Mouse (Mus musculus) forebrain, embryonic 16.5 days (tissue): ENCODE data around the gene Gipc1. TPM values are rescaled to one million over a fixed set of nuclear protein-coding genes. Genes with fewer than 3 reads are reported as not detected.

Experiments used
- ATAC-seq: fragments of 200-750 bp; cut with Nextera tagmentation; 2 replicates; pipeline ENCODE4 v1.8.0; 2017; ENCODE audit warnings: mild to moderate bottlenecking, moderate library complexity
- H3K27ac ChIP-seq: fragments of 300-500 bp; sonication (generic); 2 replicates; pipeline ENCODE4 v1.5.1; 2014; ENCODE audit warnings: low read length, control low read depth
- H3K27me3 ChIP-seq: fragments of 300-500 bp; sonication (generic); replicated peaks from 2 replicates; pipeline ENCODE4 v1.6.1; 2014; ENCODE audit warnings: low read length; ENCODE audit not compliant: control insufficient read depth, insufficient read depth
- H3K36me3 ChIP-seq: fragments of 300-500 bp; sonication (generic); 2 replicates; pipeline ENCODE4 v1.6.1; 2014; ENCODE audit not compliant: control insufficient read depth, insufficient read depth
- H3K4me1 ChIP-seq: fragments of 300-500 bp; sonication (generic); replicated peaks from 2 replicates; pipeline ENCODE4 v1.6.1; 2014; ENCODE audit warnings: low read length; ENCODE audit not compliant: control insufficient read depth, insufficient read depth
- H3K4me2 ChIP-seq: fragments of 300-500 bp; sonication (generic); 2 replicates; pipeline ENCODE4 v1.6.1; 2014; ENCODE audit warnings: mild to moderate bottlenecking, low read length, control low read depth
- H3K4me3 ChIP-seq: fragments of 300-500 bp; sonication (generic); replicated peaks from 2 replicates; pipeline ENCODE4 v1.5.1; 2014; ENCODE audit warnings: mild to moderate bottlenecking, low read length, control low read depth
- H3K9ac ChIP-seq: fragments of 300-500 bp; sonication (generic); replicated peaks from 2 replicates; pipeline ENCODE4 v1.6.1; 2014; ENCODE audit warnings: low read depth, low read length, control low read depth
- H3K9me3 ChIP-seq: fragments of 300-500 bp; sonication (generic); 2 replicates; pipeline ENCODE4 v1.6.1; 2016; ENCODE audit warnings: low read length; ENCODE audit not compliant: control insufficient read depth
- WGBS: fragments of 180-500 bp; shearing (Covaris S2); extraction: QIAGEN DNeasy Blood & Tissue Kit; methylation state at CpG from one replicate; pipeline ENCODE4 v1.1.7; 2014; 5-methylcytosine and 5-hydroxymethylcytosine counted together
- polyA plus RNA-seq: library from polyadenylated mRNA; unstranded; fragments of >200 nt; fragmentation: Nextera tagmentation; extraction: Ambion mirVana; gene quantifications from 2 replicates; pipeline ENCODE4 v1.2.1, GENCODE M21; 2015

Gipc1 gene
- polyA plus RNA-seq, 1 experiment from 2014 or later: 151 TPM

DNA sequence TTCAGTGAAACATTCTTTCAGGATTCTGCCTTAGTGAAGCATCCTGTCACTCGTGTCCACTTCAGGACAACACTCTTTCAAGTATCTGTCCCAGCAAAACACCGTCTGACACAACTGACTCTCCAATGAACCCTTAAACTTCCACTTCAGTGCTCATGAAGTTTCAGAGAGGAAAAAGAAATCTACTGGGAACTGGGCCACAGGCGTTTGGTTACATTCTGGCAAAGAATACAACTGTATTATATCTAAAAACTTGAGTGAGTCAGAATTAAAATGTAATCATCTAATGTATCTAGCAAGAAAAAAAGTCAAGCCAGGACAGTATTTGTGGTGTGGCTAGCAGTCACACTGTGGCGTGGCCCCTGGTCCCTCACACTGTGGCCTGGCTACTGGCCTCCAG lies 13.6 kb upstream of the Gipc1 start:
- no peaks in the 10 kb centered on the region for H3K4me1 ChIP-seq
- no peaks in the 10 kb centered on the region for H3K36me3 ChIP-seq
- 0 out of 2 replicates have a peak, but pooled peaks cover 3% of the 10 kb centered on the region for H3K9me3 ChIP-seq
- H3K4me3 ChIP-seq: no peak overlapping the region
- no peak overlapping the region for H3K4me2 ChIP-seq
- 62% methylated on average over 4 of the region's 4 CpGs for WGBS
- no peak overlapping the region for H3K27ac ChIP-seq
- H3K9ac ChIP-seq: no peak overlapping the region
- 0 out of 2 replicates have a peak, but pooled peaks cover 2% of the 10 kb centered on the region for H3K27me3 ChIP-seq
- no peak for ATAC-seq

DNA sequence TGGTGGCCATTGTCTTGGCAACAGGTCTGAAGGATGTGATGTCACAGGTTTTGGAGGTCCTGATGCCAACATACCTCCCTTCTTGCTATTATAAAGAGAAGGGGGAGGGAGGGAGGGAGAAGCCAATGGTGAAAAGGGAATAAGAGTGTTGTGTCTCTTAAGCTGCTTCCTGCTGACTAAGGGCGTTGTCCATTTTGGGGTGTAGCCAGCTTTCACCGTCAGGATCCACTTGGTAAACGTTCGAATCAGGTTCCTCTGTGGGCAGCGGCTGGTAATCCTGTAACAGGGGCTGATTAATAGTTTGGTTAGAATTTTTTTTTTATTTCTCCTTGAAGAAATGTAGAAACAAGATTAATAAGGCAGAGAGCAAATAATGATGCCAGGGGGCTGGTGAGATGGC lies 12.8 kb upstream of the Gipc1 start:
- no peak overlapping the region for H3K9ac ChIP-seq
- no peaks in the 10 kb centered on the region for H3K4me1 ChIP-seq
- WGBS: 75% methylated on average over 5 of the region's 5 CpGs
- H3K9me3 ChIP-seq: 0 out of 2 replicates have a peak, but pooled peaks cover 3% of the 10 kb centered on the region
- no peak overlapping the region for H3K4me3 ChIP-seq
- no peaks in the 10 kb centered on the region for H3K36me3 ChIP-seq
- ATAC-seq: no peak
- no peaks in the 10 kb centered on the region for H3K27me3 ChIP-seq
- no peak overlapping the region for H3K27ac ChIP-seq
- no peak overlapping the region for H3K4me2 ChIP-seq

DNA sequence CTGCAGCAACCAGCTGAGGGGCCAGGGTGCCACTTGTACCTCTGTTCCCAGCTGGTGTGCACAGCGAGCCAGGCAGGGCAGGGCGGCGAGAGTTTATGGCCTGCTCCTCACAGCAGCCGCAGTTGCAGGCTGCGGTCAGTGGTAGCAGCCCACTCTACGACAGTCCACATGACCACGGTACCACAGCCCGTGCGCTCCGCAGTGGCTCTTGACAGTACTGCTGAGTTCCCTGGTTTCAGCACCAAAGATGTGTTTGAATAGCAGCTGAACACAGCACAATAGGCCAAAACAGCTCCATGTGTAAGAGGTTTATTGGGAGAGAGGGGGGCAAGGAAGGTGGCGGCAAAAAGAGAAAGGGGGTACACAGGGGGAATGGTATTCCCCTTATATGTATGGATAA lies 5.0 kb upstream of the Gipc1 start:
- Histone ChIP-seq H3K4me1 (peaks cover 3% of the 10 kb centered on the region; the same call in 1 of the 2 replicates), H3K27me3 (no peaks in the 10 kb centered on the region), H3K36me3 (no peaks in the 10 kb centered on the region), H3K27ac (no peak overlapping the region), H3K4me3 (no peak overlapping the region), H3K4me2 (no peak overlapping the region), H3K9me3 (no peaks in the 10 kb centered on the region), H3K9ac (no peak overlapping the region)
- no peak for ATAC-seq
- WGBS: 95% methylated on average over 11 of the region's 11 CpGs

DNA sequence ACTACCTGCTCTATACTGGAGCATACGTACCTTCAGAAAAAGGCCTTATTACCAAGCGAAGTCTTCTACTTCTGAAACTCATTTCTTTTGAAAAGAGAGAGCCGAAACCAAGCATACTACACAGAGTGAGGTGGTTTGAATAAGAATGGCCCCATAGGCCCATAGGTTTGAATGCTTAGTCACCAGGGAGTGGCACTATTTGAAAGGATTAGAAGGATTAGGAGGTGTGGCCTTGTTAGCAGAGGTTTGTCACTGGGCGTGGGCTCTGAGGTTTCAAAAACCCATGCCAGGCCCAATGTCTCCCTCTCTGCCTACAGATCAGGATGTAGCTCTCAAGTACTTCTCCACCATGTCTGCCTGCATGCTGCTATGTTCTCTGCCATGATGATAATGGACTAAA lies 4.4 kb upstream of the Gipc1 start:
- no peak for ATAC-seq
- WGBS: 85% methylated on average over 4 of the region's 4 CpGs
- H3K27ac ChIP-seq: no peak overlapping the region
- H3K4me3 ChIP-seq: no peak overlapping the region
- H3K9me3 ChIP-seq: no peaks in the 10 kb centered on the region
- H3K4me1 ChIP-seq: peaks cover 3% of the 10 kb centered on the region
- H3K27me3 ChIP-seq: no peaks in the 10 kb centered on the region
- no peaks in the 10 kb centered on the region for H3K36me3 ChIP-seq
- H3K4me2 ChIP-seq: no peak overlapping the region
- H3K9ac ChIP-seq: no peak overlapping the region

DNA sequence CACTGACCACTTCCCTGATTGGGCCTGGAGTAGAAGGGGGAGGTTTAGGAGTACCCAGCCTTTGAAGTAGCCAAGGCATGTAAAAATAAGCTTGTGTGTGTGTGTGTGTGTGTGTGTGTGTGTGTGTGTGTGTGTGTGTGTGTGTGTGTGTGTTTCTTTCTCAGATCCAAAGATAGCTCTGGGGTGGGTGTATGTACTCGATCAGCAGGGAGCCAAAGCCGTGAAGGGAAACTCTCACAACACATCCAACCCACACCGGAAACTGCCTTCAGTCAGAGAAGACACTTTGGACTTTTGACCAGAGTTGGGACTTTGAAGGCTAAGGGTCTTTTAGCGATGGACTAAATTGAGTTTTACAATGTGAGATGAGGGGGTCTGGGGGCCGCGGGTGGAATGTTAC lies 2.8 kb upstream of the Gipc1 start:
- ATAC-seq: no peak
- no peak overlapping the region for H3K4me3 ChIP-seq
- no peaks in the 10 kb centered on the region for H3K27me3 ChIP-seq
- 90% methylated on average over 6 of the region's 6 CpGs for WGBS
- peaks cover 13% of the 10 kb centered on the region for H3K4me1 ChIP-seq
- H3K4me2 ChIP-seq: no peak overlapping the region
- no peak overlapping the region for H3K9ac ChIP-seq
- H3K9me3 ChIP-seq: no peaks in the 10 kb centered on the region
- no peaks in the 10 kb centered on the region for H3K36me3 ChIP-seq
- H3K27ac ChIP-seq: no peak overlapping the region

DNA sequence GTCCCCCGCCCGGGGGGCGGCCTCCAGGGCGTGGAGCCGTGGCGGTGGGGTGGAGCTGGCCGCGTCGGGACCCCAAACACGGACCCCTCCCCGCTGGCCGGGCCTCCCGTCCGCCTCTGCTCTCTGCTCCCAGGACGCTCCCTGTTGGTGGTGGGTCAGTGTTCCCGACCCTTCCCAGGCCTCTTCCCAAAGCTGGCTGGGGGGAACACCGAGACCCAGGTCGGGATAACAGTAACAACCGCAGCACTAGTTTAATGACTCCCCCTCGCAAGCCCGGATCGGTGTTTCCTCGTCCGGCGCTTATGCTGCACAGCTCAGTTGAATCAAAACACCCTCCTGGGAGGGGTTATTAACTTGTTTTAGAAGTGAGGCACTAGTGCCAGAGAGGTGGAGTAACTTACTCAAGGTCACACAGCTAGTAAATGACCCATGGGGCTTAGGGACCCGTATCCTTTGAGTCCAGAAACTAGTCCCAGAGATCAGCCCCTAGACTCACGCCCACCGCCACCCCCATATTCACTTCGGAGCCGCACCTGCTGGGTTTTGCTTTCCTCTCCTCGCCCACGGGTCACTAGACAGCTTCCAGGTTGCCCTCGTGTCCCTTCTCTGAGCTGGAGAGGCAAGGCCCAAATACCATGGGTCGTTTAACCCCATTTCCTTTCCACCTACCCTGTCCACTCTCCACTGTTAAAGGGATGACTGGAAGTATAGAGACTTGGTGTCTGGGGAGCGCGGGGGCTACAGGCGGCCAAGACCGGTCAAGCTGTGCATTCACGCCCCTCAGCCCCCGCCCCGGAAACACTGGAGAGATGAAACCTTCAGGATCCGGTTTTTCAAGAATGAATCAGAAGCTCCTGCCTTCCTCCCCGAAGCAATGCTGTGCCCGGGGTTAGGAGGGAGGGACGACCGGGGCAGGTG lies 526 bp downstream of the Gipc1 start:
- Histone ChIP-seq H3K4me1 (peaks cover 13% of the 10 kb centered on the region), H3K9ac (peak overlapping the region; percentile 82), H3K4me3 (peak overlapping the region; percentile 84), H3K4me2 (peak overlapping the region; percentile 94), H3K27me3 (no peaks in the 10 kb centered on the region), H3K9me3 (no peaks in the 10 kb centered on the region), H3K36me3 (no peaks in the 10 kb centered on the region), H3K27ac (peak overlapping the region; percentile 48; the same call in 1 of the 2 replicates)
- ATAC-seq: peak; percentile 39; the same call in 1 of the 2 replicates
- 1% methylated on average over 39 of the region's 46 CpGs for WGBS

DNA sequence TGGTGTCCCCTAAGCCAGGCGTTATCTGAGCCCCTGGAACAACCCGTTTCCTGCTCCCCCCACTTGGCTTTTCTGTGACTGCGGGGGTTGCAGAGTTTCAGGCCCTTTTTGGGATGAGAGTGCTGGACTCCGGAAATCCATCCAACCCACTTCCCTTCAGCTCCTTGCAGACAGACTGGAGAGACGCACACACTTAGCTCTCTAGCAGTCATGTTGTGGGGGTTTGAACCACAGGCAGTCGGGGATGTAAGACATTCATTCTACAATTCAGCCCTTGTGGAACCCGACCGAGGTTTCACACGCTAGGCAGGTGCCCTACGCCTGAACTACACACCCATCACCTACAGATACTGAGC lies 1.2 kb downstream of the Gipc1 start:
- H3K4me1 ChIP-seq: peaks cover 13% of the 10 kb centered on the region
- ATAC-seq: no peak
- 41% methylated on average over 10 of the region's 10 CpGs for WGBS
- H3K27me3 ChIP-seq: no peaks in the 10 kb centered on the region
- H3K9ac ChIP-seq: peak overlapping the region; percentile 82
- no peaks in the 10 kb centered on the region for H3K36me3 ChIP-seq
- H3K9me3 ChIP-seq: no peaks in the 10 kb centered on the region
- H3K27ac ChIP-seq: no peak overlapping the region; the same call in 1 of the 2 replicates
- H3K4me2 ChIP-seq: peak overlapping the region; percentile 94
- peak overlapping the region; percentile 84 for H3K4me3 ChIP-seq

DNA sequence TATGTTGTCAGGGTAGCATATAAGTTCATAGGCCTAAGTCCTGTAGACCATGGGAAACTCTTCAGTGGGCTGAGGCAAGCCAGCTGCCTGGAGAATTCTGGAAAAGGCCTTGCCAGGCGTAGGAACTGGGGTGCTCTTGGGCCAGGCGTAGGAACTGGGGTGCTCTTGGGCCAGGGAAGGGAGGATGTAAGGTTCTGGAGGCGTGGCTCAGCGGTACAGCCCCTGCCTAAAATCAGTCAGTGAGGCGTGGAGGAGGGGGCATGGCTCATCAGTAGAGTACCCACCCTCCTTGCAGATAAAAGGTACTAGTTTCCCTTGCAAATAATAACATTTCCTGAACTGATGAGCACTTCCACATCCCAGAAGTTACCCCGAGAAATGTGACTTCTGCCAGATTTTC lies 2.2 kb downstream of the Gipc1 start:
- 98% methylated on average over 6 of the region's 6 CpGs for WGBS
- no peak overlapping the region for H3K4me2 ChIP-seq
- no peaks in the 10 kb centered on the region for H3K27me3 ChIP-seq
- H3K4me1 ChIP-seq: peaks cover 13% of the 10 kb centered on the region
- H3K9me3 ChIP-seq: no peaks in the 10 kb centered on the region
- H3K27ac ChIP-seq: no peak overlapping the region
- ATAC-seq: no peak
- H3K9ac ChIP-seq: no peak overlapping the region
- H3K36me3 ChIP-seq: no peaks in the 10 kb centered on the region
- no peak overlapping the region for H3K4me3 ChIP-seq

DNA sequence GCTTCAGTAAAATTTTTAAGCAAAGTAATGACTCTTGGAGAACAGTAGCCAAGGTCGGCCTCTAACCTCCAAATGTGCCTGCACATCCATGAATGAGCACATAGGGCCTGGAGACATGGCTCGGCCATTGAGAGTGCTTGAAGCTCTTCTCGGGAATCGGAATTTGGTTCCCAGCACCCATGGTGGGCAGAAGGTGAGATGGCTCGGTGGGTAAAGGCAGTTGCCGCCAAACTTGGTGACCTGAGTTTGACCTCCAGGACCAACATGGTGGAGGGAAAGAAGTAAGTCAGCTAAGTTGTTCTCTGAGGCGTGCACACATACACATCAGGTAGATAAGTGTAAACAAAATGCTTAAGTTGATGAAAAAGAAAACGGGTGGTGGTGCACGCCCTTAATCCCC lies 3.6 kb downstream of the Gipc1 start:
- Histone ChIP-seq H3K27me3 (no peaks in the 10 kb centered on the region), H3K4me3 (no peak overlapping the region), H3K9ac (no peak overlapping the region), H3K4me1 (peaks cover 25% of the 10 kb centered on the region), H3K4me2 (no peak overlapping the region), H3K36me3 (no peaks in the 10 kb centered on the region), H3K27ac (no peak overlapping the region), H3K9me3 (no peaks in the 10 kb centered on the region)
- ATAC-seq: no peak
- WGBS: 93% methylated on average over 9 of the region's 9 CpGs
